Mouse (Mus musculus): ENCODE data around the gene Ccni.
A peak's percentile ranks its signal among the peaks of the same experiment; 100 is the strongest.

Ccni gene

DNA sequence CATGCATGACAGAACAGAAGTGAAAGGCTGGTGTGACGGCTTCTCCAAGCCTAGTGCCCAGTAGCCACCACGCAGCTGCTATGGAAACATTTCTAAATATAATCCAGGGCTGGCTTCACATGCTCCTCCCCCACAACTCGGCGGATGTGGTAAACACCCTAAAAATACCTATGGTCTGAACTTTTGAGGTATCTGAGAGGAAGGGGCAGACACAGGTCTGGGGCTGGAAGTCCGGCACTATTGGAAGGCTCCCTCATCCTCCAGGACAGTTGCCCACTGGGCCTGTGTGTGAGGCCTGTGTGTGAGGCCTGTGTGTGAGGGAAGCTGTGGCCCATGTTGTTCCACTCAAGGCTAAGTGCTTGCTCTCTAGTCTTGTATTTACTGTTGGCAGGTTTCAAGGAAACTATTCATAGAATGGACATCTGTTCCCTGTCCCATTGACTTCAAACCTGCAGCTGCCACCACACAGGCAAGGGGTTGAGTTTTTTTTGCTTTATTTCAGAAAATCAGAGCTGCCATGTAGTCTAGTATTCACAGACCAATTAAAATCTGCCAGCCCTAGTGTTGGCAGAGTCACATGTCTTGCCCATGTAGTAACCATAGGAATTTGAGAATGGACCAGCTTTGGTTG, 69.2 kb downstream of the Ccni start:
- no peak for DNase-seq (ENCODE audit: extremely low read depth, low read depth)

DNA sequence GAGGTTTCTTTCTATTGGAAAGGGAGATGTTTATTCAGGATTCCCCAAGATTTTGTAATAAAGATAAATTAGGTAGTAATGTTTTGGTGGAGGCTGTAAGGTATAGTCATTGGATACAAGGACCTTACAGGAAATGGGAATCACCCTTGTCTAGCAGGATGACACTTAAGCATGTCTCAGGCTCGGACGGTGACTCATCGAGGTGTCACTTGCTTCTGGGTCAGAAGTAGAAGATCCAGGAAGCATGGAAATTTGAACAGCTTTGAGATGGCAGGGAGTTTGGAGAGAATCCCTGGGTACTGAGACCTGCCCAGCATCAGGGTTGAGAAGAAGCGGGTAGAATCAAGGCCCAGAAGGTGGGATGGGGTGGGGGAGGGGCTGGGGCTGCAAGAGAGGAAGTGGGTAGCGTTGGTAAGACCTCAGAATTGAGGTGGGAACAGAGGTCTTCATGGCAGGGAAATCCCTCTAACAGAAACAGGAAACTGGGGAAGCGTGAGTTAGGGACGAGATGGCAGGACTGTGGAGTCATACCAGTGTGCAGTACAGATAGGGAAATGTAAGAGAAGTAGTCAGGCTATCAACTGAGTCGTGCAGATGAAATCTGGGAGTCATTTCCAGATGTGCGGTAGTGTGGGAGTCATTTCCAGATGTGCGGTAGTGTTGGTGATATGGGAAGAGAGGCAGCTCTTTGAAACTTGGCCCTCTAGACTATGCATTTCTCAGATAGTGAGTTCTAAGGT, 70.8 kb downstream of the Ccni start:
- DNase-seq (ENCODE audit: extremely low read depth, low read depth): peak; percentile 62

GRCm38 (mm10) chr5:93133445-93134244, 72.7 kb downstream of the Ccni start:
- no peak for DNase-seq (ENCODE audit: extremely low read depth, low read depth)

All from MEL-GATA-1-ER (cell line).